Mouse (Mus musculus): ENCODE measurements at regions not wholly inside any gene's neighbourhood (a gene's known extent, or its start where the extent isn't known, plus 50 kb on each side); places are given as distances from the start of the nearest gene placed in this dataset.

GRCm38 (mm10) chr16:70235189-70235588 is 78.6 kb upstream of the Gbe1 start:
- Histone ChIP-seq H3K4me1 (ENCODE audit: control insufficient read depth, insufficient read depth, low read length) (no peaks in the 10 kb centered on the region), H3K9me3 (replicated peaks; ENCODE audit: control insufficient read depth, insufficient read depth, low read length, poor library complexity, severe bottlenecking) (no peaks in the 10 kb centered on the region), H3K27me3 (ENCODE audit: control insufficient read depth, insufficient read depth, low read length, poor library complexity, severe bottlenecking) (no peaks in the 10 kb centered on the region), H3K9ac (ENCODE audit: low read depth, poor library complexity, severe bottlenecking) (no peak overlapping the region), H3K4me3 (ENCODE audit: low read depth, low read length) (no peak overlapping the region), H3K36me3 (ENCODE audit: control insufficient read depth, insufficient read depth, low read length, poor library complexity, severe bottlenecking) (no peaks in the 10 kb centered on the region), H3K27ac (ENCODE audit: insufficient read depth, low read length) (no peak overlapping the region)
- TF ChIP-seq CTCF (IDR thresholded peaks at IDR 0.05; ENCODE audit: low read depth, low read length): no peak
- TF ChIP-seq POLR2A (IDR thresholded peaks at IDR 0.05; ENCODE audit: insufficient read depth, low read length): no peak
- TF ChIP-seq EP300 (IDR thresholded peaks at IDR 0.05; ENCODE audit: insufficient read depth, low read depth, low read length): no peak

GRCm38 (mm10) chr16:70239432-70239941 is 74.3 kb upstream of the Gbe1 start:
- H3K4me3 ChIP-seq (ENCODE audit: low read depth, low read length): no peak overlapping the region
- no peaks in the 10 kb centered on the region for H3K4me1 ChIP-seq (ENCODE audit: control insufficient read depth, insufficient read depth, low read length)
- no peaks in the 10 kb centered on the region for H3K36me3 ChIP-seq (ENCODE audit: control insufficient read depth, insufficient read depth, low read length, poor library complexity, severe bottlenecking)
- no peak for TF ChIP-seq EP300 (IDR thresholded peaks at IDR 0.05; ENCODE audit: insufficient read depth, low read depth, low read length)
- TF ChIP-seq CTCF (IDR thresholded peaks at IDR 0.05; ENCODE audit: low read depth, low read length): no peak
- no peak for TF ChIP-seq POLR2A (IDR thresholded peaks at IDR 0.05; ENCODE audit: insufficient read depth, low read length)
- no peak overlapping the region for H3K27ac ChIP-seq (ENCODE audit: insufficient read depth, low read length)
- no peaks in the 10 kb centered on the region for H3K9me3 ChIP-seq (replicated peaks; ENCODE audit: control insufficient read depth, insufficient read depth, low read length, poor library complexity, severe bottlenecking)
- no peaks in the 10 kb centered on the region for H3K27me3 ChIP-seq (ENCODE audit: control insufficient read depth, insufficient read depth, low read length, poor library complexity, severe bottlenecking)
- H3K9ac ChIP-seq (ENCODE audit: low read depth, poor library complexity, severe bottlenecking): no peak overlapping the region

DNA sequence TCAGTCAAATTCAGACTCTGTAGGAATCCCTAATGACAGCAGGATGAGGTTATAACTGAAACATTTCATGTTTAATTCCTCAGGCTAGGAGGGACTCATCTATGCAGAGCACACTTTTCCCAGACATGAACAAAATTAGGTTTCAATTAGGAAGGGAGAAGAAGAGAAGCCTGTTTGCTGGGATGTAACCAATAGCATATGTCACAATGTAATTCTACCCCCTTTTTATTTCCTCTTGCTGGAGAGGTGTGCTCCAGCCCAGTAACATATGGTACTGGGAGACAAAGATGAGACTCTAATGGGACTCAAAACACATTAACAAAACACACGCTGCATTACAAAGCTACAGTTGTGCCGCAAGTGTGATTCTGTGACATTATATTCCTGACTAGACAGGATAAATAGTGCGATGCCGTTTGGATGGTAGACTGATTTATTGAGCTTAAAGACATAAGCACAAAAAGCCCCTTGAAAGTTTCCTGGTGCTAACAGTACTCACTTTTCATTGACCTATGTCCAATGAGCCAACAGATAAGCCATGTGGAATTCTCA is 69.5 kb upstream of the Gbe1 start:
- Histone ChIP-seq H3K9ac (ENCODE audit: low read depth, poor library complexity, severe bottlenecking) (no peak overlapping the region), H3K4me1 (ENCODE audit: control insufficient read depth, insufficient read depth, low read length) (no peaks in the 10 kb centered on the region), H3K4me3 (ENCODE audit: low read depth, low read length) (no peak overlapping the region), H3K27ac (ENCODE audit: insufficient read depth, low read length) (no peak overlapping the region), H3K9me3 (replicated peaks; ENCODE audit: control insufficient read depth, insufficient read depth, low read length, poor library complexity, severe bottlenecking) (no peaks in the 10 kb centered on the region), H3K36me3 (ENCODE audit: control insufficient read depth, insufficient read depth, low read length, poor library complexity, severe bottlenecking) (no peaks in the 10 kb centered on the region), H3K27me3 (ENCODE audit: control insufficient read depth, insufficient read depth, low read length, poor library complexity, severe bottlenecking) (no peaks in the 10 kb centered on the region)
- TF ChIP-seq EP300 (IDR thresholded peaks at IDR 0.05; ENCODE audit: insufficient read depth, low read depth, low read length) (no peak), CTCF (IDR thresholded peaks at IDR 0.05; ENCODE audit: low read depth, low read length) (no peak), POLR2A (IDR thresholded peaks at IDR 0.05; ENCODE audit: insufficient read depth, low read length) (no peak)

DNA sequence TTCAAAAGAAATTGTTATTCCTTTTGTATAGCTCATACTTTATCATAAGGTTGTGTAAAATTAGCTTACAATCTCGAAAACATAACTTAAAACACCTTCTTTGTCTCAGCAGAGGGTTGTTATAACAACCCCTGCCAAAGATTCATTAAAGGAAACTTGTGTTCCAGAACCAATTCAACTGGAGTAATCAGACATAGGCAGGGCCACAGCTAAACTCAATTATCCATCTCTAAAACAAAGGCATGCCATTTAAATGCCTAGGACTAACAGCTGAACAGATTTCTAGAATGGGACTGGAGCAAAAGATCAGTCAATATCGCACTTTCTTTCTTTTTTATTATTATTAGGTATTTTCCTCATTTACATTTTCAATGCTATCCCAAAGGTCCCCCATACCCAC is 68.8 kb upstream of the Gbe1 start:
- Histone ChIP-seq H3K9me3 (replicated peaks; ENCODE audit: control insufficient read depth, insufficient read depth, low read length, poor library complexity, severe bottlenecking) (no peaks in the 10 kb centered on the region), H3K4me3 (ENCODE audit: low read depth, low read length) (no peak overlapping the region), H3K36me3 (ENCODE audit: control insufficient read depth, insufficient read depth, low read length, poor library complexity, severe bottlenecking) (no peaks in the 10 kb centered on the region), H3K4me1 (ENCODE audit: control insufficient read depth, insufficient read depth, low read length) (no peaks in the 10 kb centered on the region), H3K27ac (ENCODE audit: insufficient read depth, low read length) (no peak overlapping the region), H3K9ac (ENCODE audit: low read depth, poor library complexity, severe bottlenecking) (no peak overlapping the region), H3K27me3 (ENCODE audit: control insufficient read depth, insufficient read depth, low read length, poor library complexity, severe bottlenecking) (no peaks in the 10 kb centered on the region)
- TF ChIP-seq CTCF (IDR thresholded peaks at IDR 0.05; ENCODE audit: low read depth, low read length) (no peak), POLR2A (IDR thresholded peaks at IDR 0.05; ENCODE audit: insufficient read depth, low read length) (no peak), EP300 (IDR thresholded peaks at IDR 0.05; ENCODE audit: insufficient read depth, low read depth, low read length) (no peak)

- no peak overlapping the region for H3K4me3 ChIP-seq (ENCODE audit: low read depth, low read length)
- H3K27ac ChIP-seq (ENCODE audit: insufficient read depth, low read length): no peak overlapping the region
- no peaks in the 10 kb centered on the region for H3K4me1 ChIP-seq (ENCODE audit: control insufficient read depth, insufficient read depth, low read length)
- H3K36me3 ChIP-seq (ENCODE audit: control insufficient read depth, insufficient read depth, low read length, poor library complexity, severe bottlenecking): no peaks in the 10 kb centered on the region
- TF ChIP-seq CTCF (IDR thresholded peaks at IDR 0.05; ENCODE audit: low read depth, low read length) (no peak), POLR2A (IDR thresholded peaks at IDR 0.05; ENCODE audit: insufficient read depth, low read length) (no peak), EP300 (IDR thresholded peaks at IDR 0.05; ENCODE audit: insufficient read depth, low read depth, low read length) (no peak)
- no peak overlapping the region for H3K9ac ChIP-seq (ENCODE audit: low read depth, poor library complexity, severe bottlenecking)
- H3K27me3 ChIP-seq (ENCODE audit: control insufficient read depth, insufficient read depth, low read length, poor library complexity, severe bottlenecking): no peaks in the 10 kb centered on the region
- H3K9me3 ChIP-seq (replicated peaks; ENCODE audit: control insufficient read depth, insufficient read depth, low read length, poor library complexity, severe bottlenecking): no peaks in the 10 kb centered on the region
These were observed 54.4 kb upstream of the Gbe1 start for GRCm38 (mm10) chr16:70259364-70259763.

DNA sequence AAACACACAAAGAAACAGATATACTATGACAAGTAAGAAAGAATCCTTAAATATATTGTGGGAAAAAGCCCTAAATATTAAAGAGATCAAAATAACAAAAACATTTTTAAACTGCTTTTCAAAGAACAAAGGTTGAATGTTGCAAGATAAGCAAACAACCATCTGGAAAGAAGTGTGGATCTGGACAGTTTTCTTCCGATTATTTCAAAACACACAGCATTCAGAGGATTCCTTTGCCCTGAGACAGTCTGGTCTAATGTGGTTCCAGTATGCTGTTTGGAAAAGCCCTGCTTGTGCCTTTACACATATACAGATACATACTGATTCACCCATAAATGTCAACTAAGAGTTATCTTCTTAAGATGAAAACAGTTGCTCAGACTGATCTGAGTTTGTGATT is 53.6 kb upstream of the Gbe1 start:
- Histone ChIP-seq H3K27me3 (ENCODE audit: control insufficient read depth, insufficient read depth, low read length, poor library complexity, severe bottlenecking) (no peaks in the 10 kb centered on the region), H3K4me1 (ENCODE audit: control insufficient read depth, insufficient read depth, low read length) (no peaks in the 10 kb centered on the region), H3K9me3 (replicated peaks; ENCODE audit: control insufficient read depth, insufficient read depth, low read length, poor library complexity, severe bottlenecking) (no peaks in the 10 kb centered on the region), H3K9ac (ENCODE audit: low read depth, poor library complexity, severe bottlenecking) (no peak overlapping the region), H3K27ac (ENCODE audit: insufficient read depth, low read length) (no peak overlapping the region), H3K4me3 (ENCODE audit: low read depth, low read length) (no peak overlapping the region), H3K36me3 (ENCODE audit: control insufficient read depth, insufficient read depth, low read length, poor library complexity, severe bottlenecking) (no peaks in the 10 kb centered on the region)
- TF ChIP-seq EP300 (IDR thresholded peaks at IDR 0.05; ENCODE audit: insufficient read depth, low read depth, low read length) (no peak), POLR2A (IDR thresholded peaks at IDR 0.05; ENCODE audit: insufficient read depth, low read length) (no peak)

Data from ES-Bruce4 (cell line).